Mouse (Mus musculus) layer of hippocampus, adult 6 months (tissue): ENCODE results near the gene Ehbp1l1. TPM values are rescaled to one million over a fixed set of nuclear protein-coding genes. Genes with fewer than 3 reads are reported as not detected.

Experiments
- long read RNA-seq, 2 experiments: library from polyadenylated mRNA; unstranded; transcript quantifications; one replicate each; pipeline ENCODE4 v2.0.0; 2019 to 2020
- microRNA-seq: library from miRNA; unstranded; fragments of <30 nt; microRNA quantifications from one replicate; pipeline ENCODE4 v1.2.0, GENCODE M21; 2020
- polyA plus RNA-seq: library from polyadenylated mRNA; unstranded; fragments of <200 nt; fragmentation: Nextera tagmentation; gene quantifications from 2 replicates; pipeline ENCODE4 v1.2.3, GENCODE M21; 2021

Ehbp1l1 gene
- 9.6 and 11.4 TPM in 2 replicates for polyA plus RNA-seq
- long read RNA-seq, experiment 1, partial matches to known transcripts: 49 of 49 reads
- long read RNA-seq, experiment 1, other reads (novel, unspliced or antisense): 0 of 49 reads
- long read RNA-seq, experiment 2, transcript Ehbp1l1-203 (18 exons, 2,815 nt): major isoform, 14 of 114 reads
- long read RNA-seq, experiment 2, partial matches to known transcripts: 88 of 114 reads
- long read RNA-seq, experiment 2, other reads (novel, unspliced or antisense): 10 of 114 reads

DNA sequence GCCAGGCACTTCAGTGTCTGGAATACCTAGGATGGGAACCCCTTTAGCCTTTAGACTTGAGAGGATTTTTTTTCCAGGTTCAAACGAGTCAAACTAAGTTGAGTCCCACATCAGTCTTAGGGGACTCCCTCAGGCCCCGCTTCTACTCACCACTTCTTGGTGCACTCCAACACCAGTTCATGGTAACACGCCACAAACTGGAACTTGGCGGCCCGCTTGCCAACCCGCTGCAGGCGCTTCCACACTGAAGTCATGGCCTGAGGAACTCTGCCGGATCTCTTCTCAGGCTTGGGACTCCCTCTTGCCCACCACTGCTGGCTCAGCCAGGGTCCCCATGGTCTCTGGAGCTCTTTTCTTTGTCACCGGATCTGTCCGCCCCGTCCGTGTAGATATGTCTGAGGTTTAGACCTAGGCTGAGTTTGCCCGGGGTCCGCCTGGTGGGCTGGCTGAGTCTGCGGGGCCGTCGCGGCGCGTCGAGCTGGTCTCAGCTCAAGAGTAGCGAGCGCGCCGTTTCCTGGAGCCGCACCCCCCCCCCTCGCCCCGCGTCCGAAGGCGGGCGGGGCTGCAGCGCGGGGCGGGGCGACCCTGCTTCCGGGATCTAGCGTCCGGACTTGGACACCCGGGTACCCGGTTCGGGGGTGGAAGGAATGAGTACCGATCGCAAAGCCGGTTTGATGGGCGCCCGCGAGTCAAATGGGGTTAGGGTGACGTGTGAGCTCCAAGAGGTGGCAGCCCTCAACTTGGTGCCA is at the start of gene Ehbp1l1:
TSS of gene Ehbp1l1 (minus strand) at position 551 of the 749 bp plus-strand sequence.

DNA sequence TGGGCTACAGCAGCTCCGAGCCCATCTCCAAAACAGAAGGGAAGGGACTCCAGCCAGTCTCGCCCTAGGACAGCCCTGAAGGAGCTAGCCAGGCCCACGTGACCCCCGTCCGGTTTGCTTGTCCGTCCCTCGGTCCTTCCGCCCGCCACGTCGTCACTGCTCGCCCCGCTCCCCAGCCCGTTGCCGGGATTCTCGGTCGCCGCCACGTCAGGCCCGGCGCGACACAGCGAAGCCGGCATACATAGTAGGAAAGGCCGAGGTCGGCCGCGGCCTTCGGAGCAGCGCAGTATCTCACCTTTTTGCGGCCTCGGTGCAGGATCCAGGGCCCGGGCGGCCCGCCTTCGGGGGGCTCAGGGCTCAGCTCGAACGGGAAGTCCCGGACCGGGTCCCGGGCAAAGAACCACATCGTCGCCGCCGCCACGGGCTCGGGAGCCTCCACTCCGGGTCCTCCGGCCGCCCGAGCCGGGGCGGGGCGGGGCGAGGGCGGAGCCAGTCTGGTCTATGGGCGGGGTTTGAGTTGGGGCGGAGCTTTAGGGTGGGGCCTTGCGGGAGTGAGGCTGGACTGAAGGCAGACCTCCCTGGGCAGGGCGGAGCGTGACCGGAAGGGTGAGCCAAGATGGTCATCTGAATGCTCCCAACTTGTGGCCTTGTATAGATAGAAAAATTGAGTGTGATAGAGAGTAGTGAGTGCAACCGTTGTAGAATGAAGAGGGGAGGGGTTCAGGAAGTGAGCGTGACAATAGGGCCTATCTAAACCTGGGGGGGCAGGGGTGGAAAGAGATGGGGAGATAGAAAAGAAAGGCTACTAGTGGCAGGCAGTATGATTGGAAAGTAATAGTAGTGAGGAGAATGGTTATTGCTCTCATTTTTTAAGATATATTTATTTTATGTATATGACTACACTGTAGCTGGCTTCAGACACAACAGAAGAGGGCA is 45.1 kb upstream of the Ehbp1l1 start, which contains the start of gene Scyl1:
TSS of gene Scyl1 (minus strand) at position 495 of the 936 bp plus-strand sequence.

DNA sequence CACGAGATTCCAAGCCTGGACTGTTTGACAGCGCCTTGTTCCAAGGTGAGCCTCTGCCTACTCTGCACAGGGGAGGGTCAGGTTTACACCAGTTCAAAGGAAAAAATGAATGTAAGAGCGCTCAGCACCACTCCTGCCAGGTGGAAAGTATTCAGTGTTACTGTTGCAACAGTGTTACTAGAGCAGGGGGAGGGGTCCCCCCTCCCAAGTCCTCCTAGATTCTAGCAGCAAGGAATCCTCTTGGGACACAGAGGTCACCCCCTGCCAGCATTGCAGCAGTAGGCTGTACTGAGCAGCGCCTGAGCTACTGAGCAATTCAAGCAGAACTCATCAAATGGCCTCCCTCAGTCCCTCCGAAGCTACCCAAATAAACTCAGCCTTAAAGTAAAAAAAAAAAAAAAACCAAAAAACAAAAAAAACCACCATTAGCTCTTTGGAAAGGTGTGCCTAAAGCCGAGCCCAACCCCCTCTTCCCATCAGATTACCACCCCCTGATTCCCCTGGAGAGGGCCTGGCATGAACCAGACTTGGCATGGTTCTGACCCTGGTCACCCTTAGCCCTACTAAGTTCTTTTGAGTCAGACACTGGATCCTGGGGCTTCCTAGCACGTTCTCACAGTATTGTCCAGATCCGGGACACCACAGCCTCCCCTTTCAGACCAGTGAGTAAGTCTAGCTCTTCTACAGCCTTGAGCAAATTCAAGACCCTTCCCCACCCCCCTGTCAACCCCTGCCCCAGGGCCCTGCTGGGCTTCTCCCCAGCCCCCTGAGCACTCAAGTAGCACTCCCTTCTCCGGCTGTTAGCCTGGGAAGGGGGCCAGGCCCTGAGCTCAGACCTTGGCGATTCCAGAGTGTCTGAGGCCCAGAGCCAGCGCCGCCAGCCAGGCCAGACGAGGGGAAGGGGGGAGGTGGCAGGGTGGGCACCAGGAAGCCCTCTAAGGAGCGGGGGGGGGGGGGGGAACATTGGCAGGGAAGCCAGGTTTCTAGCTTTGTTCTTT is 14.5 kb upstream of the Ehbp1l1 start, which contains the start of gene Ltbp3:
TSS of gene Ltbp3 (plus strand) at position 585 of the 998 bp plus-strand sequence.

DNA sequence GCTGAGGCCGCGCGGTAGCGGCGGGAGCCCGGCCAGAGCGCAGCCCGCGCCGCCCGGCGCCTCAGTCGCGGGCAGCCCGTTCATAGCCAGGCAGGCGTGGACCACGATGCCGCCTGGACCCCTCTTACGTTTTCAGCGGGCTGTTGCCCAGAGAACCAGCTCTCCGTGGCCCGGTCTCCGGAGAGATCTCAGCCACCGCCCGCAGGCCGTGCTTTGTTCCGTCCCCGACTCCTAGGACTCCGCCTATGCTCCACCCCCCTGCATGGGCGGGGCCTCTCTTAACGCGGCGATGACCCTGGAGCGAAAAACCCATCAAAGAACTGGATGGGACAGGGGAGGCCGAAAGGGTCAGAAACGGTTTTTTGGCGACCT is 3.3 kb upstream of the Ehbp1l1 start, which contains the start of gene Fam89b:
TSS of gene Fam89b (minus strand) at position 210 of the 372 bp plus-strand sequence.

DNA sequence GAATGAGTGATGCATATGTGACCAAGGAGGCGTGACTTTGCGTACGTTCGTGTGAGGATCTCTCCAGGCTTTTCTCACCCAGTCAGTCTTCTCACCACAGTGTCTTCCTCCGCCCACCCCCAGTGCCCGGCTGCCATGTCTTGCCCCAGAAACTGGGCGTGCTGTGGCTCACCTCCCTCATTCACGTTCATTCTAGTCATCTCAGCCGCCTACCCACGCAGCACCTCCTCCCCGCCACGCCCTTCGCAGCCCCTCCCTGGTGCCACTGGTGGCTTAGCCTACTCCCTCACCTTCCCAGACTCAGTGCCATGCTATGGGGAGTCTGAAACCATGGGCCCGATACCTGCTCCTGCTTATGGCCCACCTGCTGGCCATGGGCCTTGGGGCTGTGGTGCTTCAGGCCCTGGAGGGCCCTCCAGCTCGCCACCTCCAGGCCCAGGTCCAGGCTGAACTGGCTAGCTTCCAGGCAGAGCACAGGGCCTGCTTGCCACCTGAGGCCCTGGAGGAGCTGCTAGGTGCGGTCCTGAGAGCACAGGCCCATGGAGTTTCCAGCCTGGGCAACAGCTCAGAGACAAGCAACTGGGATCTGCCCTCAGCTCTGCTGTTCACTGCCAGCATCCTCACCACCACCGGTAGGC is 21.8 kb downstream of the Ehbp1l1 start, which contains the start of gene Kcnk7:
TSS of gene Kcnk7 (plus strand) at position 205 of the 638 bp plus-strand sequence.

DNA sequence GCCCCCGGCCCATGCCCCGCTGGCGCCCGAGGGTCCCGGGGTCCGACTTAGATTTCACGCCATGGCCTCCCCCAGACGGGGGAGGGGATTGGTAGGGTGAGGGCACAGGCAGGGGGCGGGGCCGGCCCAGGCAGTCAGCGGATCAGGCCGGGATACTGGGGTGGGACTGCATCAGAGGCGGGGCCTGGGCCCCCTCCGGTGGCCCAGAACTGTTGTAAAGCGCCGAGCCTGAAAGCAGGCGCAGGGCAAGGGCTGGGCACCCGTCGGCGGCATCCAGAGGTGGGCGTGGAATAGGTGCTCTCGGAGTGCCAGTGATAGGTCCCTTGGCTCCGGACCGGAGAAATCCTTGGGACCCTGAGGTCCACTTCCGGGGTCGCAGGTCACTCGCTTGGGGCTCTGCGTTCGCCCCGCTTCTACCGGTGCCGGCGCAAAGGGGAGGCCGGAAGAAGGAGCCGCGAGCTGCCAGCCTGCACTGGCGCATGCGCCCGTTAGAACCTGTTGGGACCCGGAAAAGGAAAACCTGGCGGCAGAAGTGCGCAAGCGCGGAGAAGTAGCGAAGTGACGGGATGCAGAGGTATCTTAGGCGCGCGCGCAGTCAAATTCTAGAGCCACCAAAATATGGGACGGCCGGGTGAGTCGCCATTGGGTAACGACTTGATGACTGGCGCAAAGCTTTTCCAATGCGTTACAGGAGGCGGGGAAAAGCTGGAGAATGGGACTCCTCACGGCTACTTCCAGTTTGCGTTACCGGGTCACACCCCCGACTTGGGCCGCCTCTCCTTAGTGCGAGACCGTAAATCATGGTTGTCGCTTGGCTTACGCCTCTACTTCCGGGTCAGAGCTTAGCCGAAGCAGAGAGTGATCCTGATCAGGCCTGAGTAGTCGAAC is 37.7 kb downstream of the Ehbp1l1 start, which contains the start of the genes Map3k11 and Pcnx3:
TSS of gene Map3k11 (plus strand) at position 543 of the 888 bp plus-strand sequence.
TSS of gene Pcnx3 (minus strand) at position 709 of the 888 bp plus-strand sequence.

DNA sequence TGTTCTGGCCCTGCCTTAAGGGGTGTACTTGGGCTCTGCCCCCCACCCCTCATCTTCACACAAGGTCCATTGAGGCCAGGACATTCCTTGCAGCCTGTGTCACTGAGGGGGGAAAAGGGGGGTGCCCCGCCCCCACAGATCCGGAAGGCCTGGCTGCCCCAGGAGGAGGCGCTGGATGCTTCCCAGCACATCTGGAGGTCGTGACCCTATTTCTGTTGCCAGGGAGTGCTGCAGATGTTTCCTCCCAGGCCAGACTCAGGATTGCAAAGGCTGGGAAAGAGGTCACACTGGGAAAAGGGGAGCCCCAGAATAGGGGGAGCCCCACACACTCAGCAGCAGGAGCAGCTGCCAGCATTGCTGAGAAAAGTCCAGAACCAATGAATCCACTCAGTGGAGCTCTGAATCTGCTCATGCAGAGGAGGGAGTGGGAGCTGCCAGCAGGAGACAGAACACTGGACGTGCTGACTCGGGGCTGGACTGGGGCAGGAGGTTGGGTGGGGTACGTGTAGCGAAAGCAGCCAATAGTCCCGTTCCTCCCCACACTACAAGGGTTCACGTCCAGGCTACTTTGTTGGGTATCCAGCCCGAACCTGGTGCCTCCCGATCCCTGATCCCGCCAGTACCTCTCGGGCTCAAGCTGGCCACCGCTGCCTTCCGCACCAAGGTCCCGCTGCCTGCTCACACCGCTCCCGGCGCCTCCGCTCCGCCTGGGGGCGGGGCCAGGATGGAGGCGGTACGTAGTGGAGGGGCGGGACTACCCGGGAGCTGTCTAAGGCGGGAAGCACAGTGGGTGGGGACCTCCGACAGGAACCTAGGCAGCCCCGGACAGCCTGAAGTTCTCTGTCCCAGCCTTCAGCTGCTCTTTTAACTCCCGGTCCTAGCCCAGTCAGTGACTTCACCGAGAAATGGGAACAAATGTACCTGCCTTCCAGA is 62.9 kb downstream of the Ehbp1l1 start, which contains the start of gene Sipa1:
TSS of gene Sipa1 (minus strand) at position 727 of the 933 bp plus-strand sequence.

Small RNA genes lying within 50 kb of the gene (microRNA-seq; reads per million reads assigned to microRNA genes)
- gene Mir6987: 1.9 reads per million

Other genes with a start within 250 kb of the Ehbp1l1 start
- 24.3 and 24.9 TPM in 2 replicates for gene Mus81, start 237.9 kb downstream of the Ehbp1l1 start, polyA plus RNA-seq
- 906 and 1,048 TPM in 2 replicates for gene Cfl1, start 235.9 kb downstream of the Ehbp1l1 start, polyA plus RNA-seq
- not detected in 2 replicates for gene 1700020D05Rik, start 222.5 kb downstream of the Ehbp1l1 start, polyA plus RNA-seq
- gene Snx32, start 215.8 kb downstream of the Ehbp1l1 start, polyA plus RNA-seq: 50.6 and 51.6 TPM in 2 replicates
- not detected in 2 replicates for gene Ovol1, start 165.7 kb downstream of the Ehbp1l1 start, polyA plus RNA-seq
- 2.8 and 5.1 TPM in 2 replicates for gene Ap5b1, start 158.3 kb downstream of the Ehbp1l1 start, polyA plus RNA-seq
- 47.4 and 53.5 TPM in 2 replicates for gene Rnaseh2c, start 124.4 kb downstream of the Ehbp1l1 start, polyA plus RNA-seq
- gene Kat5, start 116.1 kb downstream of the Ehbp1l1 start, polyA plus RNA-seq: 41.3 and 45.1 TPM in 2 replicates
- 9.2 and 14.8 TPM in 2 replicates for gene Rela, start 88.8 kb downstream of the Ehbp1l1 start, polyA plus RNA-seq
- 7.2 and 9.3 TPM in 2 replicates for gene Sipa1, start 62.6 kb downstream of the Ehbp1l1 start, polyA plus RNA-seq
- 6.1 and 6.9 TPM in 2 replicates for gene Map3k11, start 37.6 kb downstream of the Ehbp1l1 start, polyA plus RNA-seq
- gene Pcnx3, start 37.4 kb downstream of the Ehbp1l1 start, polyA plus RNA-seq: 6.7 and 8.1 TPM in 2 replicates
- gene Kcnk7, start 21.9 kb downstream of the Ehbp1l1 start, polyA plus RNA-seq: 0.65 and 0.82 TPM in 2 replicates
- 13.9 and 17.1 TPM in 2 replicates for gene Fam89b, start 3.3 kb upstream of the Ehbp1l1 start, polyA plus RNA-seq
- 2.5 and 4.3 TPM in 2 replicates for gene Ltbp3, start 14.6 kb upstream of the Ehbp1l1 start, polyA plus RNA-seq
- gene Scyl1, start 45.1 kb upstream of the Ehbp1l1 start, polyA plus RNA-seq: 53.3 and 62.2 TPM in 2 replicates
- 14.0 and 15.8 TPM in 2 replicates for gene Frmd8, start 149.0 kb upstream of the Ehbp1l1 start, polyA plus RNA-seq
- gene Slc25a45, start 151.5 kb upstream of the Ehbp1l1 start, polyA plus RNA-seq: 0.98 and 1.3 TPM in 2 replicates
- 0.85 and 0.88 TPM in 2 replicates for gene Tigd3, start 167.8 kb upstream of the Ehbp1l1 start, polyA plus RNA-seq
- gene Dpf2, start 186.7 kb upstream of the Ehbp1l1 start, polyA plus RNA-seq: 36.4 and 37.3 TPM in 2 replicates
- gene Cdc42ep2, start 198.5 kb upstream of the Ehbp1l1 start, polyA plus RNA-seq: 8.6 and 11.3 TPM in 2 replicates
- gene Pola2, start 237.9 kb upstream of the Ehbp1l1 start, polyA plus RNA-seq: 2.8 and 2.9 TPM in 2 replicates